Mouse (Mus musculus) CH12.LX (cell line): ENCODE results near the gene Orai1. TPM values are rescaled to one million over a fixed set of nuclear protein-coding genes. Genes with fewer than 3 reads are reported as not detected.
A peak's percentile ranks its signal among the peaks of the same experiment; 100 is the strongest.
"Not testable (repeated sequence)": the region's sequence is repeated elsewhere in the genome, so short reads cannot be mapped to it uniquely, and the experiment has no call there.

ENCODE experiments used
- DNase-seq: peaks from one replicate; pipeline ENCODE4 v3.0.0-alpha.2; 2013; ENCODE audit errors: extremely low read depth
- H3K27ac ChIP-seq: 2 replicates; pipeline ENCODE4 v1.5.1; 2012; ENCODE audit warnings: low read depth, mild to moderate bottlenecking, control low read depth, moderate library complexity; ENCODE audit not compliant: insufficient read depth
- H3K27me3 ChIP-seq: replicated peaks from 2 replicates; pipeline ENCODE3; 2012; ENCODE audit warnings: inconsistent platforms
- H3K36me3 ChIP-seq, 2 experiments: replicated peaks in 1 of 2; 2 replicates each; pipeline versions ENCODE3 to v1.6.1; 2012; ENCODE audit warnings: inconsistent platforms in 1 of 2, low read length in 1 of 2, mild to moderate bottlenecking in 1 of 2, mixed read lengths in 1 of 2, moderate library complexity in 1 of 2; ENCODE audit not compliant: control insufficient read depth in 1 of 2, insufficient read depth in 1 of 2
- H3K4me1 ChIP-seq, 2 experiments: 2 replicates each; pipeline ENCODE4 v1.6.1; 2012; ENCODE audit warnings: inconsistent platforms in 1 of 2, moderate library complexity in 1 of 2; ENCODE audit not compliant: insufficient read depth in 2 of 2, control insufficient read depth in 1 of 2
- H3K4me2 ChIP-seq: 2 replicates; pipeline ENCODE4 v1.6.1; 2012; ENCODE audit warnings: low read depth, mild to moderate bottlenecking, control low read depth; ENCODE audit not compliant: poor library complexity, insufficient read depth, severe bottlenecking
- H3K4me3 ChIP-seq, 3 experiments: fragments of 150-350 bp in 1 of 3; sonication (generic) in 1 of 3; replicated peaks in 1 of 3; 2 replicates each; pipeline versions ENCODE3 to v1.5.1; 2011 to 2012; ENCODE audit warnings: low read depth in 2 of 3, low read length in 2 of 3, mild to moderate bottlenecking in 2 of 3, moderate library complexity in 2 of 3, control low read depth in 1 of 3, improper control_type of control experiment in 1 of 3, inconsistent platforms in 1 of 3, mixed read lengths in 1 of 3; ENCODE audit not compliant: poor library complexity in 1 of 3
- H3K79me2 ChIP-seq: replicated peaks from 2 replicates; pipeline ENCODE4 v1.6.1; 2012; ENCODE audit warnings: mild to moderate bottlenecking, moderate library complexity; ENCODE audit not compliant: control insufficient read depth, poor library complexity, insufficient read depth, severe bottlenecking; ENCODE audit errors: extremely low read depth
- H3K9ac ChIP-seq: 2 replicates; pipeline ENCODE4 v1.6.1; 2012; ENCODE audit warnings: low read depth, mild to moderate bottlenecking, control low read depth, moderate library complexity; ENCODE audit not compliant: insufficient read depth
- H3K9me3 ChIP-seq: replicated peaks from 2 replicates; pipeline ENCODE3; 2012; ENCODE audit warnings: low read length, inconsistent platforms, mixed read lengths
- BHLHE40 ChIP-seq: IDR thresholded peaks from 2 replicates; pipeline ENCODE4 v1.6.1; 2011; ENCODE audit warnings: mild to moderate bottlenecking, low read depth, low read length, improper control_type of control experiment
- CTCF ChIP-seq, 2 experiments: IDR thresholded peaks in 1 of 2; conservative IDR thresholded peaks in 1 of 2; 2 replicates each; pipeline ENCODE4 v1.5.1; 2011 to 2012; ENCODE audit warnings: low read depth in 2 of 2, low read length in 2 of 2, improper control_type of control experiment in 1 of 2, inconsistent platforms in 1 of 2, mild to moderate bottlenecking in 1 of 2, moderate library complexity in 1 of 2
- ELF1 ChIP-seq: IDR thresholded peaks from 2 replicates; pipeline ENCODE4 v1.6.1; 2014; ENCODE audit warnings: low read depth, mild to moderate bottlenecking, inconsistent platforms, low read length, improper control_type of control experiment
- EP300 ChIP-seq: IDR thresholded peaks from 2 replicates; pipeline ENCODE4 v1.6.1; 2011; ENCODE audit warnings: low read length, improper control_type of control experiment
- ETS1 ChIP-seq: conservative IDR thresholded peaks from 2 replicates; pipeline ENCODE4 v1.6.1; 2012; ENCODE audit warnings: low read depth, mild to moderate bottlenecking, inconsistent platforms, low read length, improper control_type of control experiment, moderate library complexity
- GABPA ChIP-seq: IDR thresholded peaks from 2 replicates; pipeline ENCODE4 v1.6.1; 2012; ENCODE audit warnings: low read depth, low read length, improper control_type of control experiment, inconsistent platforms; ENCODE audit not compliant: insufficient replicate concordance
- HCFC1 ChIP-seq: IDR thresholded peaks from 2 replicates; pipeline ENCODE4 v1.6.1; 2012; ENCODE audit warnings: low read depth, mild to moderate bottlenecking, inconsistent platforms, low read length, improper control_type of control experiment
- MAX ChIP-seq: IDR thresholded peaks from 2 replicates; pipeline ENCODE4 v1.6.1; 2011; ENCODE audit warnings: low read length, improper control_type of control experiment
- MAZ ChIP-seq: IDR thresholded peaks from 2 replicates; pipeline ENCODE4 v1.6.1; 2012; ENCODE audit warnings: low read depth, mild to moderate bottlenecking, inconsistent platforms, low read length, improper control_type of control experiment, moderate library complexity
- MEF2A ChIP-seq: IDR thresholded peaks from 2 replicates; pipeline ENCODE4 v1.6.1; 2014; ENCODE audit warnings: low read depth, mild to moderate bottlenecking, inconsistent platforms, low read length, improper control_type of control experiment, borderline replicate concordance
- MXI1 ChIP-seq: IDR thresholded peaks from 2 replicates; pipeline ENCODE4 v1.6.1; 2011; ENCODE audit warnings: mild to moderate bottlenecking, low read depth, low read length, improper control_type of control experiment
- MYC ChIP-seq: IDR thresholded peaks from 2 replicates; pipeline ENCODE4 v1.6.1; 2011; ENCODE audit warnings: low read depth, mild to moderate bottlenecking, improper control_type of control experiment, low read length
- NELFE ChIP-seq: IDR thresholded peaks from 2 replicates; pipeline ENCODE4 v1.6.1; 2011; ENCODE audit warnings: low read depth, low read length, improper control_type of control experiment
- SIN3A ChIP-seq: IDR thresholded peaks from 2 replicates; pipeline ENCODE4 v1.6.1; 2012; ENCODE audit warnings: low read length, improper control_type of control experiment, inconsistent platforms
- TBP ChIP-seq: conservative IDR thresholded peaks from 2 replicates; pipeline ENCODE4 v1.6.1; 2011; ENCODE audit warnings: low read depth, low read length, improper control_type of control experiment
- TCF12 ChIP-seq: IDR thresholded peaks from 2 replicates; pipeline ENCODE4 v1.6.1; 2014; ENCODE audit warnings: low read depth, mild to moderate bottlenecking, inconsistent platforms, low read length, improper control_type of control experiment
- USF1 ChIP-seq: IDR thresholded peaks from 2 replicates; pipeline ENCODE4 v1.6.1; 2014; ENCODE audit warnings: low read depth, mild to moderate bottlenecking, inconsistent platforms, low read length, improper control_type of control experiment
- ZC3H11A ChIP-seq: IDR thresholded peaks from 2 replicates; pipeline ENCODE4 v1.6.1; 2012; ENCODE audit warnings: low read depth, mild to moderate bottlenecking, inconsistent platforms, low read length, improper control_type of control experiment
- ZMIZ1 ChIP-seq: IDR thresholded peaks from 2 replicates; pipeline ENCODE4 v1.6.1; 2012; ENCODE audit warnings: low read depth, mild to moderate bottlenecking, inconsistent platforms, low read length, improper control_type of control experiment
- ZNF384 ChIP-seq: IDR thresholded peaks from 2 replicates; pipeline ENCODE4 v1.6.1; 2012; ENCODE audit warnings: low read depth, low read length, improper control_type of control experiment, inconsistent platforms
- dilution Hi-C: fragments of 300-500 bp; cut with MboI; formaldehyde crosslinking; loops from 2 replicates; pipeline ENCODE4 v1.14.3; 2020; ENCODE audit warnings: low sequenced_read_pairs; ENCODE audit not compliant: extremely low pct_unique_long_range_greater_than_20kb, extremely low pct_ligation_motif_present
- in situ Hi-C: fragments of 300-500 bp; cut with MboI; formaldehyde crosslinking; loops from 3 replicates; pipeline ENCODE4 v1.14.3; 2019; ENCODE audit warnings: low sequenced_read_pairs, low pct_ligation_motif_present, low pct_unique_long_range_greater_than_20kb, mixed read lengths
- polyA plus RNA-seq: library from polyadenylated mRNA; unstranded; fragments of >175 nt; gene quantifications from 2 replicates; pipeline ENCODE4 v1.2.1, GENCODE M21; 2012; ENCODE audit warnings: low read depth; ENCODE audit not compliant: insufficient read length
- total RNA-seq, 2 experiments: library from RNA; depleted of rRNA; stranded (reverse); fragments of 300-350 nt in 1 of 2; fragments of >200 nt in 1 of 2; gene quantifications; 2 replicates each; pipeline ENCODE4 v1.2.3; 2012 to 2014

The Orai1 gene
- total and polyA plus RNA-seq, 3 experiments: 17.4 to 27.7 (median 17.8) TPM

- in situ Hi-C loops, H3K9ac ChIP-seq, dilution Hi-C loops, H3K27me3 ChIP-seq, DNase-seq, H3K4me3 ChIP-seq, H3K27ac ChIP-seq, H3K9me3 ChIP-seq, H3K79me2 ChIP-seq, H3K4me2 ChIP-seq: not testable (repeated sequence)
- peaks cover 8 to 36% of the 10 kb centered on the region in 2 experiments for H3K36me3 ChIP-seq
- peaks cover 0 to 25% of the 10 kb centered on the region in 2 experiments; a peak in 2 of 4 replicates for H3K4me1 ChIP-seq
- TF ChIP-seq ZNF384 (peak; percentile 48; the same call in 1 of the 2 replicates), CTCF (conservative IDR thresholded peaks at IDR 0.05 in 1 of 2, IDR thresholded peaks at IDR 0.05 in 1 of 2; ENCODE audit: low read depth in 2 of 2, low read length in 2 of 2) (peak in 1 of 2 experiments; percentile 13; a peak in 1 of 4 replicates)
Measured at GRCm38 (mm10) chr5:122974701-122975100, 40.2 kb upstream of the Orai1 start.

DNA sequence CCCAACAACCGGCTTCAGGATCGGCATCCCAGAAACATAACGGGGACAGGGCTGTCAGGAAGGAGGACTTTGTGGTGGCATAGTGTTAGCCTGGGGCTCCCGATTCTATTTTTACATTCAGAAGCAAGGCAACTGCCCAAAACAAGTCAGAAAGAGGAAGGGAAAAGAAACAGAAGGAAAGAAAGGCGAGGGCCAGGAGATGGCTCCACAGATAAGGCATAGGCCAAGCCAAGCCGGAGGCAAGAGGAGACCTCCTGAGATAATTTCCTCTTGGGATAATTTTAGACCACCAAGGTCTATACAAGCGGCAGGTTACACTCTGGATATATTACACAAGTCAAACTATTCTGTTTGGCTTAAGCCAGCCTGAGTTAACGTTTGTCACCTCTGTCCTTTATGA lies 35.9 kb upstream of the Orai1 start:
- H3K27me3 ChIP-seq: no peaks in the 10 kb centered on the region
- no peak for DNase-seq
- peaks cover 4 to 37% of the 10 kb centered on the region in 2 experiments; a peak in 3 of 4 replicates for H3K4me1 ChIP-seq
- H3K9ac ChIP-seq: no peak overlapping the region
- no peak overlapping the region for H3K27ac ChIP-seq
- H3K36me3 ChIP-seq: peaks cover 8 to 55% of the 10 kb centered on the region in 2 experiments
- no peak overlapping the region for H3K4me3 ChIP-seq
- no peak overlapping the region for H3K4me2 ChIP-seq
- dilution Hi-C loops: no loop called here
- TF ChIP-seq ELF1 (no peak), SIN3A (no peak), ZMIZ1 (no peak), CTCF (conservative IDR thresholded peaks at IDR 0.05 in 1 of 2, IDR thresholded peaks at IDR 0.05 in 1 of 2; ENCODE audit: low read depth in 2 of 2, low read length in 2 of 2) (no peak), ETS1 (no peak), ZC3H11A (no peak), NELFE (no peak), BHLHE40 (no peak), MXI1 (no peak), HCFC1 (no peak), MEF2A (no peak), GABPA (no peak), USF1 (no peak), TCF12 (no peak), MAX (no peak), MAZ (no peak), TBP (no peak), EP300 (no peak), MYC (no peak)
- TF ChIP-seq, all 38 proteins: peak for 0
- H3K9me3 ChIP-seq: no peaks in the 10 kb centered on the region
- H3K79me2 ChIP-seq: peaks cover 2% of the 10 kb centered on the region; the same call in 1 of the 2 replicates
- in situ Hi-C loops: no loop called here
